29 mouse cellular contexts compared by ENCODE assay signal in genomic region chr16:25176870-25177269, GRCm38 (mm10).
DNase-seq lines count a peak whose midpoint lies in the region; ATAC-seq and TF ChIP-seq lines count a peak whose summit lies in the region.
"Had no signal": no experiment of that assay in that cellular context is flagged by ENCODE, and none has a peak within 500 bp of the region (broad histone marks: within the 10 kb centered on the region; RNA-seq: fewer than 3 reads in every experiment).

No protein-coding gene starts in this region.

- H3K4me1 ChIP-seq in embryonic facial prominence, embryonic 14.5 days (ENCODE audit: control insufficient read depth, insufficient read depth, low read length) = no peaks in the 10 kb centered on the region
- no peaks in the 10 kb centered on the region for H3K4me1 ChIP-seq in embryonic facial prominence, embryonic 10.5 days
- no peaks in the 10 kb centered on the region for H3K4me1 ChIP-seq in liver, postnatal 0 days (ENCODE audit: insufficient read depth)
- no peaks in the 10 kb centered on the region for H3K4me1 ChIP-seq in liver, embryonic 11.5 days (replicated peaks; ENCODE audit: control insufficient read depth, insufficient read depth, low read length)
- H3K4me1 ChIP-seq in lung, embryonic 16.5 days (replicated peaks; ENCODE audit: control insufficient read depth, insufficient read depth, low read length) = no peaks in the 10 kb centered on the region
- no peaks in the 10 kb centered on the region for H3K4me1 ChIP-seq in lung, adult 2 months (ENCODE audit: control insufficient read depth, insufficient read depth, low read length)
- H3K4me1 ChIP-seq in bone marrow, adult 2 months (ENCODE audit: control insufficient read depth, insufficient read depth, low read length) = peaks cover 1% of the 10 kb centered on the region
- H3K4me1 ChIP-seq: embryonic facial prominence, embryonic 12.5 days; embryonic facial prominence, embryonic 15.5 days; forebrain, embryonic 10.5 days; forebrain, embryonic 12.5 days had no signal

- no peaks in the 10 kb centered on the region for H3K36me3 ChIP-seq in embryonic facial prominence, embryonic 14.5 days (ENCODE audit: control insufficient read depth, insufficient read depth, low read length)
- no peaks in the 10 kb centered on the region for H3K36me3 ChIP-seq in embryonic facial prominence, embryonic 10.5 days (replicated peaks)
- no peaks in the 10 kb centered on the region for H3K36me3 ChIP-seq in liver, postnatal 0 days (replicated peaks; ENCODE audit: insufficient read depth, low read length)
- H3K36me3 ChIP-seq in liver, embryonic 11.5 days (ENCODE audit: control insufficient read depth, insufficient read depth, low read length) = no peaks in the 10 kb centered on the region
- H3K36me3 ChIP-seq in lung, embryonic 16.5 days (ENCODE audit: control insufficient read depth, insufficient read depth, low read length) = no peaks in the 10 kb centered on the region
- H3K36me3 ChIP-seq: embryonic facial prominence, embryonic 12.5 days; embryonic facial prominence, embryonic 15.5 days; forebrain, embryonic 10.5 days; forebrain, embryonic 12.5 days; G1E had no signal

- no peak for TF ChIP-seq CTCF in liver, postnatal 0 days (IDR thresholded peaks at IDR 0.05; ENCODE audit: low read depth)
- no peak for TF ChIP-seq CTCF in lung, adult 2 months (IDR thresholded peaks at IDR 0.05; ENCODE audit: insufficient read depth, low read length)
- no peak for TF ChIP-seq CTCF in bone marrow, adult 2 months (IDR thresholded peaks at IDR 0.05; ENCODE audit: control insufficient read depth, insufficient read depth, low read length)

- no peak overlapping the region for H3K9ac ChIP-seq in embryonic facial prominence, embryonic 14.5 days (ENCODE audit: low read depth, low read length)
- H3K9ac ChIP-seq in liver, postnatal 0 days (replicated peaks) = no peak overlapping the region
- H3K9ac ChIP-seq in liver, embryonic 11.5 days (ENCODE audit: low read depth, low read length) = no peak overlapping the region
- no peak overlapping the region for H3K9ac ChIP-seq in lung, embryonic 16.5 days (ENCODE audit: low read length)
- H3K9ac ChIP-seq: embryonic facial prominence, embryonic 12.5 days; embryonic facial prominence, embryonic 15.5 days; forebrain, embryonic 12.5 days had no signal

- no peak overlapping the region for H3K27ac ChIP-seq in embryonic facial prominence, embryonic 14.5 days (replicated peaks; ENCODE audit: low read depth, low read length)
- H3K27ac ChIP-seq in embryonic facial prominence, embryonic 10.5 days (replicated peaks) = no peak overlapping the region
- H3K27ac ChIP-seq in liver, postnatal 0 days (ENCODE audit: low read depth) = peak overlapping the region; percentile 61
- H3K27ac ChIP-seq in liver, embryonic 11.5 days (ENCODE audit: low read depth, low read length) = no peak overlapping the region
- H3K27ac ChIP-seq in lung, embryonic 16.5 days (ENCODE audit: low read length) = no peak overlapping the region
- H3K27ac ChIP-seq in bone marrow, adult 2 months (ENCODE audit: control insufficient read depth, insufficient read depth, low read depth, low read length, poor library complexity) = no peak overlapping the region
- H3K27ac ChIP-seq: embryonic facial prominence, embryonic 12.5 days; embryonic facial prominence, embryonic 15.5 days; forebrain, embryonic 10.5 days; forebrain, embryonic 12.5 days had no signal

- no peaks in the 10 kb centered on the region for H3K9me3 ChIP-seq in embryonic facial prominence, embryonic 14.5 days (ENCODE audit: control insufficient read depth, low read length)
- no peaks in the 10 kb centered on the region for H3K9me3 ChIP-seq in embryonic facial prominence, embryonic 10.5 days
- H3K9me3 ChIP-seq in liver, postnatal 0 days (ENCODE audit: low read length) = no peaks in the 10 kb centered on the region
- no peaks in the 10 kb centered on the region for H3K9me3 ChIP-seq in liver, embryonic 11.5 days (ENCODE audit: control insufficient read depth, low read length)
- H3K9me3 ChIP-seq in lung, embryonic 16.5 days (ENCODE audit: control insufficient read depth, low read length) = no peaks in the 10 kb centered on the region
- H3K9me3 ChIP-seq: embryonic facial prominence, embryonic 12.5 days; embryonic facial prominence, embryonic 15.5 days; forebrain, embryonic 10.5 days; forebrain, embryonic 12.5 days had no signal

- no peak for TF ChIP-seq EP300 in liver, postnatal 0 days (IDR thresholded peaks at IDR 0.05; ENCODE audit: low read depth)

- H3K27me3 ChIP-seq in embryonic facial prominence, embryonic 14.5 days (replicated peaks; ENCODE audit: control insufficient read depth, insufficient read depth, low read length) = no peaks in the 10 kb centered on the region
- no peaks in the 10 kb centered on the region for H3K27me3 ChIP-seq in embryonic facial prominence, embryonic 10.5 days (replicated peaks; ENCODE audit: low read depth, poor library complexity, severe bottlenecking)
- H3K27me3 ChIP-seq in liver, postnatal 0 days (ENCODE audit: insufficient read depth, low read length) = no peaks in the 10 kb centered on the region
- no peaks in the 10 kb centered on the region for H3K27me3 ChIP-seq in liver, embryonic 11.5 days (replicated peaks; ENCODE audit: control insufficient read depth, insufficient read depth, low read length)
- no peaks in the 10 kb centered on the region for H3K27me3 ChIP-seq in lung, embryonic 16.5 days (ENCODE audit: control insufficient read depth, insufficient read depth, low read depth, low read length)
- H3K27me3 ChIP-seq: CH12.LX; embryonic facial prominence, embryonic 12.5 days; embryonic facial prominence, embryonic 15.5 days; forebrain, embryonic 12.5 days had no signal

- no peak overlapping the region for H3K4me2 ChIP-seq in embryonic facial prominence, embryonic 14.5 days (ENCODE audit: low read depth, low read length)
- H3K4me2 ChIP-seq in liver, postnatal 0 days (ENCODE audit: low read depth, low read length) = peak overlapping the region; percentile 13; the same call in 1 of the 2 replicates
- no peak overlapping the region for H3K4me2 ChIP-seq in liver, embryonic 11.5 days
- H3K4me2 ChIP-seq in lung, embryonic 16.5 days (ENCODE audit: low read depth, low read length) = no peak overlapping the region
- H3K4me2 ChIP-seq: embryonic facial prominence, embryonic 12.5 days; embryonic facial prominence, embryonic 15.5 days; forebrain, embryonic 12.5 days had no signal

- ATAC-seq in embryonic facial prominence, embryonic 14.5 days (ENCODE audit: low read depth) = peak; percentile 22; the same call in 1 of the 2 replicates
- ATAC-seq in liver, postnatal 0 days = no peak
- ATAC-seq in liver, embryonic 11.5 days (replicated peaks; ENCODE audit: low FRiP score) = no peak
- ATAC-seq in lung, embryonic 16.5 days (ENCODE audit: low read depth) = peak; percentile 51
- ATAC-seq: activated CD4-positive, CD25-positive, alpha-beta regulatory T cell, adult 4 months; CD4-positive, CD25-positive, alpha-beta regulatory T cell, adult 4 months; forebrain, embryonic 14.5 days; forebrain, embryonic 16.5 days; Patski had no signal

- no peak for TF ChIP-seq POLR2A in lung, adult 2 months (IDR thresholded peaks at IDR 0.05; ENCODE audit: borderline replicate concordance, extremely low read depth, low read depth, low read length)
- no peak for TF ChIP-seq POLR2A in bone marrow, adult 2 months (IDR thresholded peaks at IDR 0.05; ENCODE audit: borderline replicate concordance, control insufficient read depth, low read depth, low read length)

- H3K4me3 ChIP-seq in embryonic facial prominence, embryonic 14.5 days (ENCODE audit: low read depth, low read length) = no peak overlapping the region
- H3K4me3 ChIP-seq in embryonic facial prominence, embryonic 10.5 days = no peak overlapping the region
- H3K4me3 ChIP-seq in liver, postnatal 0 days (ENCODE audit: low read depth, low read length) = no peak overlapping the region
- no peak overlapping the region for H3K4me3 ChIP-seq in liver, embryonic 11.5 days (ENCODE audit: low read depth, low read length)
- no peak overlapping the region for H3K4me3 ChIP-seq in lung, embryonic 16.5 days (ENCODE audit: low read length)
- H3K4me3 ChIP-seq in lung, adult 2 months (replicated peaks; ENCODE audit: extremely low read depth, low read depth, low read length) = no peak overlapping the region
- peak overlapping the region; percentile 37 for H3K4me3 ChIP-seq in bone marrow, adult 2 months (replicated peaks; ENCODE audit: control insufficient read depth, low read depth, low read length)
- H3K4me3 ChIP-seq: embryonic facial prominence, embryonic 12.5 days; embryonic facial prominence, embryonic 15.5 days; erythroblast, embryonic 14.5 days; forebrain, embryonic 10.5 days; forebrain, embryonic 12.5 days had no signal

- DNase-seq in embryonic facial prominence, embryonic 14.5 days (ENCODE audit: low spot score) = no peak
- no peak for DNase-seq in embryonic facial prominence, embryonic 10.5 days (ENCODE audit: low spot score)
- DNase-seq in liver, postnatal 0 days = no peak
- DNase-seq in liver, embryonic 11.5 days (ENCODE audit: low spot score) = no peak
- no peak for DNase-seq in lung, adult 2 months
- no peak for DNase-seq in cerebellum, adult 9-10 months
- DNase-seq: adrenal gland, adult 8-10 months; adrenal gland, postnatal 14 days; adrenal gland, postnatal 36 days; B cell, adult 2 months; cerebellum, adult 11 months; cerebellum, adult 18-20 months; cerebellum, adult 8-10 months; cerebellum, postnatal 10 days; cerebellum, postnatal 25 days had no signal

Comparison
In these comparisons a context has a peak if more than half of its experiments do, and no peak if none do; other contexts are left out.
1. ATAC-seq: peak in embryonic facial prominence, embryonic 14.5 days (single experiment) and lung, embryonic 16.5 days (single experiment); none in liver, postnatal 0 days (single experiment) and liver, embryonic 11.5 days (single experiment).